Mouse (Mus musculus) liver, adult 2 months (tissue): ENCODE results near the gene Mitf. TPM values are rescaled to one million over a fixed set of nuclear protein-coding genes. Genes with fewer than 3 reads are reported as not detected.

Source experiments
- DNase-seq: peaks from one replicate; pipeline ENCODE4 v3.0.0-alpha.2; 2011; ENCODE audit warnings: low read depth, low spot score; ENCODE audit errors: extremely low read depth
- H3K27ac ChIP-seq: fragments of 200-500 bp; replicated peaks from 2 replicates; pipeline ENCODE4 v1.5.1; 2012; ENCODE audit warnings: low read depth, mild to moderate bottlenecking, control low read depth, inconsistent platforms, low read length; ENCODE audit not compliant: insufficient read depth
- H3K27me3 ChIP-seq: fragments of 200-500 bp; 2 replicates; pipeline ENCODE4 v1.6.1; 2012; ENCODE audit warnings: mild to moderate bottlenecking, moderate library complexity, low read length, inconsistent platforms; ENCODE audit not compliant: control insufficient read depth, insufficient read depth
- H3K36me3 ChIP-seq: fragments of 200-500 bp; 2 replicates; pipeline ENCODE4 v1.6.1; 2012; ENCODE audit warnings: low read length, inconsistent platforms; ENCODE audit not compliant: control insufficient read depth, insufficient read depth
- H3K4me1 ChIP-seq: fragments of 200-500 bp; 2 replicates; pipeline ENCODE4 v1.6.1; 2011; ENCODE audit warnings: low read length; ENCODE audit not compliant: control insufficient read depth, insufficient read depth
- H3K4me3 ChIP-seq: fragments of 200-500 bp; 2 replicates; pipeline ENCODE4 v1.5.1; 2011; ENCODE audit warnings: low read depth, mild to moderate bottlenecking, control low read depth, low read length, moderate library complexity; ENCODE audit not compliant: insufficient read depth
- H3K79me2 ChIP-seq: fragments of 200-500 bp; 2 replicates; pipeline ENCODE4 v1.6.1; 2012; ENCODE audit warnings: inconsistent platforms, mild to moderate bottlenecking, low read length, moderate library complexity; ENCODE audit not compliant: control insufficient read depth, insufficient read depth
- H3K9ac ChIP-seq: fragments of 200-500 bp; 2 replicates; pipeline ENCODE4 v1.6.1; 2012; ENCODE audit warnings: low read depth, mild to moderate bottlenecking, control low read depth, inconsistent platforms, low read length
- CTCF ChIP-seq: fragments of 200-500 bp; IDR thresholded peaks from 2 replicates; pipeline ENCODE4 v1.5.1; 2011; ENCODE audit warnings: low read depth, low read length, control low read depth
- POLR2A ChIP-seq: fragments of 200-500 bp; IDR thresholded peaks from 2 replicates; pipeline ENCODE4 v1.6.1; 2011; ENCODE audit warnings: low read length, control low read depth; ENCODE audit not compliant: insufficient read depth; ENCODE audit errors: extremely low read depth
- WGBS: fragments of 180-500 bp; shearing (Covaris S2); methylation state at CpG from one replicate; pipeline ENCODE4 v1.1.7; 2018; 5-methylcytosine and 5-hydroxymethylcytosine counted together
- polyA plus RNA-seq: library from polyadenylated mRNA; depleted of rRNA; stranded (reverse); fragments of >200 nt; gene quantifications from 2 replicates; pipeline ENCODE4 v1.2.3, GENCODE M21; 2012
- total RNA-seq: library from RNA; depleted of rRNA; stranded (reverse); fragments of >200 nt; gene quantifications from 2 replicates; pipeline ENCODE4 v1.2.3, GENCODE M21; 2014

Mitf gene
- total and polyA plus RNA-seq, 2 experiments, result 1.5 to 2.1 TPM

GRCm38 (mm10) chr6:97950882-97951245 lies 144.0 kb downstream of the Mitf start:
- DNase-seq, result no peak
- 86% methylated on average over 2 of the region's 2 CpGs for WGBS
- Histone ChIP-seq H3K27ac (no peak overlapping the region), H3K79me2 (no peaks in the 10 kb centered on the region), H3K36me3 (peaks cover 4% of the 10 kb centered on the region; the same call in 1 of the 2 replicates), H3K9ac (no peak overlapping the region), H3K4me3 (no peak overlapping the region), H3K27me3 (no peaks in the 10 kb centered on the region), H3K4me1 (no peaks in the 10 kb centered on the region)
- TF ChIP-seq POLR2A, result no peak
- no peak for TF ChIP-seq CTCF

- DNase-seq, result no peak
- WGBS, result 100% methylated on average over 1 of the region's 1 CpGs
- no peak for TF ChIP-seq POLR2A
- TF ChIP-seq CTCF, result no peak
Observed at GRCm38 (mm10) chr6:97951711-97952110, 144.9 kb downstream of the Mitf start.

GRCm38 (mm10) chr6:97952845-97953244 lies 146.0 kb downstream of the Mitf start:
- Histone ChIP-seq H3K79me2 (no peaks in the 10 kb centered on the region), H3K9ac (no peak overlapping the region), H3K27ac (no peak overlapping the region), H3K4me1 (no peaks in the 10 kb centered on the region), H3K4me3 (no peak overlapping the region), H3K27me3 (no peaks in the 10 kb centered on the region), H3K36me3 (peaks cover 4% of the 10 kb centered on the region; the same call in 1 of the 2 replicates)
- WGBS, result 94% methylated on average over 8 of the region's 8 CpGs
- no peak for DNase-seq
- TF ChIP-seq POLR2A (no peak), CTCF (no peak)

More at GRCm38 (mm10) chr6:97951711-97952110, 144.9 kb downstream of the Mitf start:
- Histone ChIP-seq H3K9ac (no peak overlapping the region), H3K79me2 (no peaks in the 10 kb centered on the region), H3K27me3 (no peaks in the 10 kb centered on the region), H3K4me1 (no peaks in the 10 kb centered on the region), H3K4me3 (no peak overlapping the region), H3K27ac (no peak overlapping the region), H3K36me3 (peaks cover 4% of the 10 kb centered on the region; the same call in 1 of the 2 replicates)

DNA sequence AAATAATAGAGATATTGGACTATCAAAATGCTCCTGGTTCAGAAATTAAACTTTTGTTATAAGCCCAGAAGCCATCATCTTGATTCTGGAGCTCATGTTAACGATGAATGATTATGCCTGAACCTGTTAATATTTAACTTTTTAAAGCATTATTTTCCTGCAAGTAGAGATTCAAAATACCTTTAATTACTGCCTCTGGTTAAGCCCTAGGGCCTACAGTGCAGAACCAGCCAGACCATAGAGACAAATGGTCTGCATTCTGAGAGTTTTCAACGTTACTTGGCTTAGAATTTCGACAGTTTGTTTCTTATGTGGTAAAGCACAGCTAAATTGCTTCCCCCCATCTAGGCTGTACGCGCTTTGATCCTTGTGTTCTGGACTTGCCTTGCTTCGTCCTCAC lies 149.3 kb downstream of the Mitf start:
- Histone ChIP-seq H3K4me1 (no peaks in the 10 kb centered on the region), H3K79me2 (no peaks in the 10 kb centered on the region), H3K36me3 (peaks cover 4% of the 10 kb centered on the region; the same call in 1 of the 2 replicates), H3K27ac (no peak overlapping the region), H3K4me3 (no peak overlapping the region), H3K9ac (no peak overlapping the region), H3K27me3 (no peaks in the 10 kb centered on the region)
- 90% methylated on average over 6 of the region's 6 CpGs for WGBS
- TF ChIP-seq POLR2A, result no peak
- no peak for TF ChIP-seq CTCF
- no peak for DNase-seq

DNA sequence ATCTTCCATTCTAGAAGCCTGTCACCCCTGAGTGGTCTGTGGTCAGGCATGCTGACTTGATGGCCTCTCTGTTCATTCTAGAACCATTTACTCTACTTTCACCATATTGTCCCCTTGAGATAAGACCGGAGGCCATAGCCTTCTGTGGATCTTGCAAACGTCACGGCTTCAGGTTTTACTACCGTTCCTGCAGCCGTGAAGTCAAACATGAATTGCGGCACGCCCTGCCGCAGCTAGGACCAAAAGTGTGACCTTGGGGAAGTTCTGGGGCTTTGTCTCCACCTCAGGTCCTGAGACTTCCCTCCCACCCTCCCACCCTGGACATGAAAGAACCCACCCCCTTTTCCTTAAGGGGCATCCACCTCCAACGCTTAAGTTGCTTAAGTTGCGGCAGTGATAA lies 149.8 kb downstream of the Mitf start:
- no peak for DNase-seq
- Histone ChIP-seq H3K79me2 (no peaks in the 10 kb centered on the region), H3K36me3 (peaks cover 4% of the 10 kb centered on the region; the same call in 1 of the 2 replicates), H3K27ac (no peak overlapping the region), H3K27me3 (no peaks in the 10 kb centered on the region), H3K9ac (no peak overlapping the region), H3K4me1 (no peaks in the 10 kb centered on the region), H3K4me3 (no peak overlapping the region)
- WGBS, result 90% methylated on average over 10 of the region's 10 CpGs
- TF ChIP-seq CTCF, result no peak
- no peak for TF ChIP-seq POLR2A

- H3K9ac ChIP-seq, result no peak overlapping the region
- no peak overlapping the region for H3K27ac ChIP-seq
- no peak for DNase-seq
- H3K27me3 ChIP-seq, result no peaks in the 10 kb centered on the region
- H3K4me1 ChIP-seq, result 0 out of 2 replicates have a peak, but pooled peaks cover 2% of the 10 kb centered on the region
- TF ChIP-seq POLR2A, result no peak
- TF ChIP-seq CTCF, result no peak
- WGBS, result 78% methylated on average over 4 of the region's 4 CpGs
- H3K36me3 ChIP-seq, result peaks cover 4% of the 10 kb centered on the region; the same call in 1 of the 2 replicates
- no peak overlapping the region for H3K4me3 ChIP-seq
- no peaks in the 10 kb centered on the region for H3K79me2 ChIP-seq
Observed at GRCm38 (mm10) chr6:97958276-97958675, 151.4 kb downstream of the Mitf start.
